Mouse (Mus musculus): ENCODE measurements around the gene 9130230L23Rik. TPM values are rescaled to one million over a fixed set of nuclear protein-coding genes. Genes with fewer than 3 reads are reported as not detected.

Gene 9130230L23Rik
- polyA plus RNA-seq, 1 experiment from 2014 or later: 0.13 TPM

DNA sequence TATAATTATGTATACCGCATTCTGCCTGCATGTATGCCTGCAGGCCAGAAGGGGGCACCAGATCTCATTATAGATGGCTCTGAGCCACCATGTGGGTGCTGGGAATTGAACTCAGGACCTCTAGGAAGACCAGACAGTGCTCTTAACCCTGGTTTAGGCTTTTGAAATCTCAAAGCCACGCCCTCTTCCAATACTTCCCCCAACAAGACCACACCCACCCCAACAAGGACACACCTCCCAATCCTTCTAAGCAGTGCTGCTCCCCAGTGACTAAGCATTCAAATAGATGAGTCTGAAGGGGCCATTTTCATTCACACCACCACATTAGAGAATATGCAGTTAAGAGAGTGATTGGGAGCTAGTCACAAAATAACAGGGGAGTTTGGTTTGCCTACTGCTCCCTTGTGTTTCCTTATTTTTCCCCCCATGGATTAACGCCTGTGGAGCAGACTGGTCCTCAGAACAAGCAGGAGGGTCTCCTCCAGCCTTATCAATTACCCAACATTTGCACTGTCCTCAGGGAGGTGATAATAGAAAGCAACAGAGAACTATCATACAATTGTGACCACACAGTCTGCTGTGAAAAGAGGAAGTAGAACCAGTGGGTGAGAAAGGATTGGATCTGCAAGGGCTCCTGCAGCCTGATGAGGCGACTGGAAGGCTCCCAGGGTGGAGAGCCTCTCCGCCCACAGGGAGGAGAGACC lies 44.0 kb downstream of the 9130230L23Rik start:
- no peak for ATAC-seq (ENCODE audit: low FRiP score)
- H3K4me2 ChIP-seq: no peak overlapping the region
- H3K27me3 ChIP-seq: no peaks in the 10 kb centered on the region
- H3K27ac ChIP-seq: no peak overlapping the region
- 83% methylated on average over 5 of the region's 5 CpGs for WGBS
- H3K9ac ChIP-seq: no peak overlapping the region
- H3K4me1 ChIP-seq: peaks cover 4% of the 10 kb centered on the region
- no peaks in the 10 kb centered on the region for H3K9me3 ChIP-seq
- H3K36me3 ChIP-seq (replicated peaks): no peaks in the 10 kb centered on the region
- H3K4me3 ChIP-seq (replicated peaks): no peak overlapping the region

DNA sequence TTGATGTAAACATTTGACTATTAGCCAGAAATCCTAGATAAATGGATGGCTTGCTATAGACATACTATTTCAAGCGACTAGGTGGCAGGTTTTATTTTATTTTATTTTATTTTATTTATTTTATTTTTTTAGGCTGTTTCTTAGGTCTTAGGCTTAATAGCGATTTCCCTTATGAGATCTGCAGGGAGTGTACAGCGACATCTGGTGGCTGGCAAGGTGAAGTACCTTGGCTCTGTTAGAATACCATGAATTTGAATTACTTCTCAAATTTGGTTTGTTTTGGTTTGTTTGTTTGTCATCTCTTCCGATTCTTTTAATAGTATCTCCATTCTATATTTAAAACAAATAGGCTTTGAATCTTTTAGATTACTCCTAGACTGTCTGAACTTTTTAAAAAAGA lies 45.5 kb downstream of the 9130230L23Rik start:
- Histone ChIP-seq H3K36me3 (replicated peaks) (no peaks in the 10 kb centered on the region), H3K27me3 (no peaks in the 10 kb centered on the region), H3K4me2 (no peak overlapping the region), H3K4me3 (replicated peaks) (no peak overlapping the region), H3K4me1 (peaks cover 9% of the 10 kb centered on the region), H3K9ac (no peak overlapping the region), H3K9me3 (no peaks in the 10 kb centered on the region), H3K27ac (no peak overlapping the region)
- no peak for ATAC-seq (ENCODE audit: low FRiP score)
- WGBS: 11% methylated on average over 4 of the region's 4 CpGs

GRCm38 (mm10) chr5:65956144-65957008 lies 47.7 kb downstream of the 9130230L23Rik start:
- no peak overlapping the region; the same call in 1 of the 2 replicates for H3K27ac ChIP-seq
- no peak for ATAC-seq (ENCODE audit: low FRiP score)
- H3K4me1 ChIP-seq: peaks cover 11% of the 10 kb centered on the region
- no peak overlapping the region for H3K9ac ChIP-seq
- WGBS: 82% methylated on average over 9 of the region's 9 CpGs
- H3K4me3 ChIP-seq (replicated peaks): peak overlapping the region; percentile 31
- H3K4me2 ChIP-seq: peak overlapping the region; percentile 48
- no peaks in the 10 kb centered on the region for H3K27me3 ChIP-seq
- no peaks in the 10 kb centered on the region for H3K36me3 ChIP-seq (replicated peaks)
- no peaks in the 10 kb centered on the region for H3K9me3 ChIP-seq

DNA sequence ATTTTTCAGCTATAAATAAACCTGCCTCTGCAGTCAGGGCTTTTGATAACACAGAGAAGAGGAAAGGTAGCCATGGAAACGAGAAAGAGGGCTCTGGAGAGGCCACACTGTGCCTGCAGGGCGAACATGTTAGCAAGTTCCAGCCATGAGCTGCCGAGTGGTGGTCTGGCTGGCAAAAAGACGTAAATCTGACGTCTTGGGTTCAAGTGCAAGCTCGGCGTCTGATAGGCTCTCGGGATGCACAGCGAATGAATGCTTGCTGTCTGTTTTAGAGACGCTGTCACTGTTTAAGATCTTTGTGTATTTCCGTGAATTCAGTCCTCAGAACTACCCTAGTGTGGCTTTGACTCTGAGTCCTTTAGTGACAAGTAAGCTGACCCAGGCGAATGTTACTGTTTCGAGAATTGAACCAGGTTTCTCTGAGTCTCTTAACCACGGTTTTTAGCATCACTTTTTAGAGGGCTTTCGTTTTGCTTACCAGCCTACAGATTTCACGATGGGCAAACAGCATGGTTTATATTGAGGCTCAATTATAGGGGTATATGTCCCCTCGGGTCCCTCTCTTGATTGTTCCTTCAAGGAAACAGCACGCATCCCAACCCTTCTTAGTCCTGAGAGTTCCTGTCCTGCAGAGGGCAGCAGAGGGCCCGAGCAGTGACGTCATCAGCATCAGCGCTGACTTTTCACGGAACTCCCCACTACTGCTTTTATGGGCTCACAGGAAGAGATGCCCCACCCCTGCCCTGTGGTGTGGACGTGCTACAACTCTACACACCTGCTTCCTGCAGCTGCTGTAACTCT lies 48.5 kb downstream of the 9130230L23Rik start:
- Histone ChIP-seq H3K36me3 (replicated peaks) (no peaks in the 10 kb centered on the region), H3K4me1 (peaks cover 18% of the 10 kb centered on the region), H3K4me2 (peak overlapping the region; percentile 48), H3K4me3 (replicated peaks) (peak overlapping the region; percentile 31), H3K27me3 (no peaks in the 10 kb centered on the region), H3K27ac (peak overlapping the region; percentile 61), H3K9me3 (no peaks in the 10 kb centered on the region), H3K9ac (no peak overlapping the region)
- peak; percentile 22; the same call in 1 of the 2 replicates for ATAC-seq (ENCODE audit: low FRiP score)
- 44% methylated on average over 23 of the region's 23 CpGs for WGBS

- no peak overlapping the region for H3K4me3 ChIP-seq (replicated peaks)
- no peaks in the 10 kb centered on the region for H3K27me3 ChIP-seq
- no peaks in the 10 kb centered on the region for H3K36me3 ChIP-seq (replicated peaks)
- 94% methylated on average over 15 of the region's 16 CpGs for WGBS
- no peak for ATAC-seq (ENCODE audit: low FRiP score)
- 0 out of 2 replicates have a peak overlapping the region, but pooled peaks have one; percentile 0 for H3K4me2 ChIP-seq
- no peaks in the 10 kb centered on the region for H3K9me3 ChIP-seq
- no peak overlapping the region for H3K9ac ChIP-seq
- peak overlapping the region; percentile 61 for H3K27ac ChIP-seq
- peaks cover 26% of the 10 kb centered on the region for H3K4me1 ChIP-seq
These were observed 49.7 kb downstream of the 9130230L23Rik start for GRCm38 (mm10) chr5:65954130-65955080.

- Histone ChIP-seq H3K9ac (no peak overlapping the region), H3K36me3 (replicated peaks) (no peaks in the 10 kb centered on the region)
- ATAC-seq (ENCODE audit: low FRiP score): no peak; the same call in 1 of the 2 replicates
These were observed 52.6 kb downstream of the 9130230L23Rik start for GRCm38 (mm10) chr5:65951513-65951909.

GRCm38 (mm10) chr5:65950679-65951512 lies 53.2 kb downstream of the 9130230L23Rik start:
- ATAC-seq (ENCODE audit: low FRiP score): peak; percentile 81
- Histone ChIP-seq H3K36me3 (replicated peaks) (no peaks in the 10 kb centered on the region), H3K9me3 (no peaks in the 10 kb centered on the region), H3K9ac (peak overlapping the region; percentile 42; the same call in 1 of the 2 replicates), H3K27ac (peak overlapping the region; percentile 97), H3K27me3 (no peaks in the 10 kb centered on the region), H3K4me3 (replicated peaks) (no peak overlapping the region), H3K4me2 (peak overlapping the region; percentile 47), H3K4me1 (peaks cover 26% of the 10 kb centered on the region)
- WGBS: 43% methylated on average over 18 of the region's 18 CpGs

More at GRCm38 (mm10) chr5:65951513-65951909, 52.6 kb downstream of the 9130230L23Rik start:
- Histone ChIP-seq H3K27me3 (no peaks in the 10 kb centered on the region), H3K4me2 (no peak overlapping the region), H3K9me3 (no peaks in the 10 kb centered on the region), H3K4me3 (replicated peaks) (no peak overlapping the region), H3K4me1 (peaks cover 26% of the 10 kb centered on the region), H3K27ac (peak overlapping the region; percentile 97)
- WGBS: 75% methylated on average over 4 of the region's 4 CpGs

DNA sequence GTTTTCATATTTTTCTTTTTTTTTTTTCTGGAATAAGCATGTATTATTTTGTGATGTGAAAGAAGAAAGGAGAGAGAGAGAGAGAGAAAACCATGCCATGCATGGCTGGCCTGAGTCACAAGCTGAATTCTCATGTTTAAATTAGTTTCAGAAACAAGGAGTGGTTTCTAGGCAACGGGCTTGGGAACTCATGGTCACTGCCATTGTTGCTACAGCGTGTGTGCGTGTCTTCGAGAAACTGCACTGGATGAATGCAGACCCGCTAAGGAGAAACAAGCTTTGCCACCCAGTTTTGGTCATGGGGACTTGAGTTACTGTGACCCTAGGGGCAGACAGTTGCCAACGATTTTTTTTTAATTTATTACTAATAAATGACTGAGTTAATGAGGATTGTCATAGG lies 53.8 kb downstream of the 9130230L23Rik start:
- H3K9ac ChIP-seq: peak overlapping the region; percentile 42; the same call in 1 of the 2 replicates
- H3K27me3 ChIP-seq: no peaks in the 10 kb centered on the region
- H3K9me3 ChIP-seq: no peaks in the 10 kb centered on the region
- H3K4me1 ChIP-seq: peaks cover 23% of the 10 kb centered on the region
- peak overlapping the region; percentile 97 for H3K27ac ChIP-seq
- H3K4me2 ChIP-seq: peak overlapping the region; percentile 47
- ATAC-seq (ENCODE audit: low FRiP score): peak; percentile 89
- WGBS: 7% methylated on average over 6 of the region's 6 CpGs
- no peak overlapping the region for H3K4me3 ChIP-seq (replicated peaks)
- H3K36me3 ChIP-seq (replicated peaks): no peaks in the 10 kb centered on the region

DNA sequence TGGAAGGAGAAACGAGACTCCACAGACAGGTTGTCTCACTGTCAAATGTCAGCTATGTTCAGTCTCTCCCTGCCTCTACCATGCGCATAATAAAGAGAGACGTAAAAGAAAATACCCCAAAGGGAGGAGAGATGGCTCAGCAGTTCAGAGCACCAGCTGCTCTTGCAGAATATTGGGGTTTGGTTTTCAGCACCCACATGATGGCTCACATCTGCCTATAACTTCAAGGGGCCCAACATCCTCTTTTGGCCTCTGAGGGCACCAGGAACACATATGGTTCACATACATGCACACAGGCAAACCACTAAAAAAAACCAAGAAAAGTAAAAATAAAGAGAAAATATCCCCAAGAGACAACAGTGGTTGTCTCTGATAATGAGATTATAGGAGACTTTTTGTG lies 54.3 kb downstream of the 9130230L23Rik start:
- Histone ChIP-seq H3K4me2 (no peak overlapping the region), H3K27ac (peak overlapping the region; percentile 97), H3K4me1 (peaks cover 19% of the 10 kb centered on the region), H3K27me3 (no peaks in the 10 kb centered on the region), H3K9ac (no peak overlapping the region), H3K36me3 (replicated peaks) (no peaks in the 10 kb centered on the region), H3K9me3 (no peaks in the 10 kb centered on the region), H3K4me3 (replicated peaks) (no peak overlapping the region)
- WGBS: 24% methylated on average over 3 of the region's 3 CpGs
- no peak for ATAC-seq (ENCODE audit: low FRiP score)

GRCm38 (mm10) chr5:65941145-65941544 lies 62.9 kb downstream of the 9130230L23Rik start:
- no peaks in the 10 kb centered on the region for H3K36me3 ChIP-seq (replicated peaks)
- H3K27ac ChIP-seq: no peak overlapping the region
- no peaks in the 10 kb centered on the region for H3K9me3 ChIP-seq
- no peaks in the 10 kb centered on the region for H3K4me1 ChIP-seq
- no peak overlapping the region for H3K4me2 ChIP-seq
- H3K27me3 ChIP-seq: no peaks in the 10 kb centered on the region
- no peak overlapping the region for H3K4me3 ChIP-seq (replicated peaks)
- 80% methylated on average over 4 of the region's 4 CpGs for WGBS
- ATAC-seq (ENCODE audit: low FRiP score): no peak
- no peak overlapping the region for H3K9ac ChIP-seq
